Mouse (Mus musculus) embryonic facial prominence, embryonic 11.5 days (tissue): ENCODE results near the gene Wipf3. TPM values are rescaled to one million over a fixed set of nuclear protein-coding genes. Genes with fewer than 3 reads are reported as not detected.

ENCODE experiments used
- ATAC-seq: fragments of 200-750 bp; cut with Nextera tagmentation; replicated peaks from 2 replicates; pipeline ENCODE4 v1.8.0; 2017; ENCODE audit warnings: low read depth; ENCODE audit not compliant: insufficient number of reproducible peaks, low FRiP score, low TSS enrichment
- DNase-seq: peaks from one replicate; pipeline ENCODE4 v3.0.0-alpha.2; 2015; ENCODE audit warnings: low spot score
- H3K27ac ChIP-seq: fragments of 300-500 bp; sonication (generic); replicated peaks from 2 replicates; pipeline ENCODE4 v1.5.1; 2014; ENCODE audit warnings: mild to moderate bottlenecking, low read depth, low read length, control low read depth
- H3K27me3 ChIP-seq: fragments of 300-500 bp; sonication (generic); 2 replicates; pipeline ENCODE4 v1.6.1; 2014; ENCODE audit warnings: mild to moderate bottlenecking, low read length, moderate library complexity, mixed read lengths; ENCODE audit not compliant: control insufficient read depth, insufficient read depth
- H3K36me3 ChIP-seq: fragments of 300-500 bp; sonication (generic); replicated peaks from 2 replicates; pipeline ENCODE4 v1.6.1; 2014; ENCODE audit warnings: low read depth, mild to moderate bottlenecking, low read length, moderate library complexity, mixed read lengths; ENCODE audit not compliant: control insufficient read depth, insufficient read depth
- H3K4me1 ChIP-seq: fragments of 300-500 bp; sonication (generic); 2 replicates; pipeline ENCODE4 v1.6.1; 2014; ENCODE audit warnings: low read length, mixed read lengths; ENCODE audit not compliant: control insufficient read depth, insufficient read depth
- H3K4me2 ChIP-seq: fragments of 300-500 bp; sonication (generic); 2 replicates; pipeline ENCODE4 v1.6.1; 2014; ENCODE audit warnings: low read depth, mild to moderate bottlenecking, control low read depth, low read length, moderate library complexity
- H3K4me3 ChIP-seq: fragments of 300-500 bp; sonication (generic); 2 replicates; pipeline ENCODE4 v1.5.1; 2014; ENCODE audit warnings: low read depth, low read length, control low read depth
- H3K9ac ChIP-seq: fragments of 300-500 bp; sonication (generic); replicated peaks from 2 replicates; pipeline ENCODE4 v1.6.1; 2014; ENCODE audit warnings: mild to moderate bottlenecking, control low read depth, low read length
- H3K9me3 ChIP-seq: fragments of 300-500 bp; sonication (generic); replicated peaks from 2 replicates; pipeline ENCODE4 v1.6.1; 2016; ENCODE audit warnings: mild to moderate bottlenecking, low read length, inconsistent platforms, mixed read lengths; ENCODE audit not compliant: control insufficient read depth
- WGBS: fragments of 180-500 bp; shearing (Covaris S2); extraction: QIAGEN DNeasy Blood & Tissue Kit; methylation state at CpG from one replicate; pipeline ENCODE4 v1.1.7; 2014; 5-methylcytosine and 5-hydroxymethylcytosine counted together
- polyA plus RNA-seq: library from polyadenylated mRNA; unstranded; fragments of >200 nt; fragmentation: Nextera tagmentation; extraction: Ambion mirVana; gene quantifications from 2 replicates; pipeline ENCODE4 v1.2.1, GENCODE M21; 2014

Wipf3 gene
- polyA plus RNA-seq, 1 experiment from 2014 or later = 0.90 TPM

- no peaks in the 10 kb centered on the region for H3K9me3 ChIP-seq
- no peak overlapping the region for H3K27ac ChIP-seq
- H3K36me3 ChIP-seq = no peaks in the 10 kb centered on the region
- no peak overlapping the region for H3K4me3 ChIP-seq
- no peak overlapping the region for H3K4me2 ChIP-seq
- no peaks in the 10 kb centered on the region for H3K27me3 ChIP-seq
- WGBS = 91% methylated on average over 4 of the region's 4 CpGs
- no peak overlapping the region for H3K9ac ChIP-seq
- DNase-seq = no peak
- no peaks in the 10 kb centered on the region for H3K4me1 ChIP-seq
- no peak for ATAC-seq
Observed at GRCm38 (mm10) chr6:54410451-54410850, 19.0 kb upstream of the Wipf3 start.

GRCm38 (mm10) chr6:54411591-54411990, 17.8 kb upstream of the Wipf3 start:
- Histone ChIP-seq H3K27ac (no peak overlapping the region), H3K9me3 (no peaks in the 10 kb centered on the region), H3K4me1 (no peaks in the 10 kb centered on the region), H3K9ac (no peak overlapping the region), H3K4me3 (no peak overlapping the region), H3K4me2 (no peak overlapping the region), H3K36me3 (no peaks in the 10 kb centered on the region), H3K27me3 (no peaks in the 10 kb centered on the region)
- DNase-seq = no peak
- ATAC-seq = no peak
- WGBS = 85% methylated on average over 8 of the region's 8 CpGs

- no peak overlapping the region for H3K27ac ChIP-seq
- no peak overlapping the region for H3K9ac ChIP-seq
- no peaks in the 10 kb centered on the region for H3K9me3 ChIP-seq
- no peak overlapping the region for H3K4me2 ChIP-seq
- H3K36me3 ChIP-seq = no peaks in the 10 kb centered on the region
- H3K4me1 ChIP-seq = no peaks in the 10 kb centered on the region
- ATAC-seq (no peak), DNase-seq (no peak)
- no peak overlapping the region for H3K4me3 ChIP-seq
- H3K27me3 ChIP-seq = no peaks in the 10 kb centered on the region
- WGBS = 85% methylated on average over 7 of the region's 7 CpGs
Observed at GRCm38 (mm10) chr6:54412879-54413278, 16.5 kb upstream of the Wipf3 start.

DNA sequence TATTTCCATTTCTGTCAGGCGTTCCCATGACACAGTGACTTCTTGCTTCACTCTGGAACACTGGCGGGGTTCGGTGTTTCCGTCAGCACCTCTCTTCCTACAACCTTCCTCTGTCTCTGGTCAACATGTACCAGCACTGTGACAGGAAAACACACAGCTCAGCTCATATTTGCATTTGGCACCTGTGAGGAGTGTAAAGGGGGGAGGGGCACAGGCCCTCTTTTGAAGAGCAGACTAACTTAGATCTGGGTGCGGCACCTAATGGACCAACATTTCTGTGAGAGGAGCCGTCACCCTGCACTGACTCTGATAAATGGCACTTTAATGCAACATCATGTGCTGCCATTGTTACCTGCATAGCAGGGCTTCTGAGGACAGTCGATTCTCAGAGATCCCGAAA, 4.2 kb upstream of the Wipf3 start:
- no peaks in the 10 kb centered on the region for H3K9me3 ChIP-seq
- no peak overlapping the region for H3K9ac ChIP-seq
- DNase-seq = no peak
- 89% methylated on average over 8 of the region's 8 CpGs for WGBS
- H3K4me1 ChIP-seq = no peaks in the 10 kb centered on the region
- H3K36me3 ChIP-seq = no peaks in the 10 kb centered on the region
- H3K4me3 ChIP-seq = no peak overlapping the region
- H3K27ac ChIP-seq = no peak overlapping the region
- ATAC-seq = no peak
- H3K27me3 ChIP-seq = peaks cover 3% of the 10 kb centered on the region; the same call in 1 of the 2 replicates
- no peak overlapping the region for H3K4me2 ChIP-seq

DNA sequence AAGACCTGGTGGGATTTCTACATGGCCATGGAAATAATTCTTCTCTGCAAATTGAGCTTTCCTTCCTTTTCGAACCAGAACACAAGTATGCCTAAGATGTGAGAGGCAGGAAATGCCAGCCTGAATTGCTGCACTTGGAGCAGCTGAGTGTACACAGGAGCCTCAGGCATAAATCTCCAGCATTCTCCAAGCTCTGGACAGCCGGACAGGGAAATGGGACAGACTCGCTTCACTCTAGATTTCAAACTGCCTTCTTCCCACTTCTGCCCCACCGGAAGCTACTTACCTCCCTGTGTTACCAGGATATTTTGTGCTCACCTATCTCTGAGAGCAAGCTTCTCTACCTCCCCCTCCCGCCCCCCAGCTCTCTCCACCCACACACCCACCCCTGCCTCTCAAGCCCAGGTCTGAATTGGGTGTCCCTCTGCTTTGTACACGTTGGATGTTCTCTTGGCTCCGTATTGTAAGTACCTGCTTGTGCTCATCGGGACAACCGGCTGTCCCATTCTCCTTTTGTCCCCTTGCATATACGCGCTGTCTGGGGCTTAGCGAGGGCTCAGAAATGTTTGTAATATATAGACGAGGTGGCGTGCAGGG, 455 bp upstream of the Wipf3 start:
- no peaks in the 10 kb centered on the region for H3K36me3 ChIP-seq
- no peaks in the 10 kb centered on the region for H3K4me1 ChIP-seq
- peak overlapping the region; percentile 52 for H3K4me3 ChIP-seq
- 4% methylated on average over 14 of the region's 14 CpGs for WGBS
- ATAC-seq = no peak
- peak overlapping the region; percentile 55 for H3K9ac ChIP-seq
- H3K4me2 ChIP-seq = peak overlapping the region; percentile 99
- no peaks in the 10 kb centered on the region for H3K9me3 ChIP-seq
- DNase-seq = no peak
- H3K27me3 ChIP-seq = peaks cover 6% of the 10 kb centered on the region; the same call in 1 of the 2 replicates
- H3K27ac ChIP-seq = no peak overlapping the region

GRCm38 (mm10) chr6:54430221-54430620, 818 bp downstream of the Wipf3 start:
- 28% methylated on average over 7 of the region's 7 CpGs for WGBS
- Histone ChIP-seq H3K4me2 (peak overlapping the region; percentile 99), H3K4me1 (no peaks in the 10 kb centered on the region), H3K9me3 (no peaks in the 10 kb centered on the region), H3K36me3 (no peaks in the 10 kb centered on the region), H3K27me3 (peaks cover 6% of the 10 kb centered on the region; the same call in 1 of the 2 replicates), H3K27ac (no peak overlapping the region), H3K4me3 (peak overlapping the region; percentile 52), H3K9ac (peak overlapping the region; percentile 55)
- ATAC-seq (no peak), DNase-seq (no peak)

GRCm38 (mm10) chr6:54431761-54432160, 2.4 kb downstream of the Wipf3 start:
- Histone ChIP-seq H3K27me3 (peaks cover 6% of the 10 kb centered on the region; the same call in 1 of the 2 replicates), H3K4me2 (no peak overlapping the region), H3K4me3 (no peak overlapping the region), H3K9me3 (no peaks in the 10 kb centered on the region), H3K36me3 (no peaks in the 10 kb centered on the region), H3K4me1 (no peaks in the 10 kb centered on the region), H3K9ac (no peak overlapping the region), H3K27ac (no peak overlapping the region)
- 69% methylated on average over 10 of the region's 10 CpGs for WGBS
- ATAC-seq (no peak), DNase-seq (no peak)

GRCm38 (mm10) chr6:54432191-54432590, 2.8 kb downstream of the Wipf3 start:
- 81% methylated on average over 9 of the region's 9 CpGs for WGBS
- Histone ChIP-seq H3K9ac (no peak overlapping the region), H3K4me3 (no peak overlapping the region), H3K36me3 (no peaks in the 10 kb centered on the region), H3K4me2 (no peak overlapping the region), H3K27ac (no peak overlapping the region), H3K4me1 (no peaks in the 10 kb centered on the region), H3K27me3 (peaks cover 6% of the 10 kb centered on the region; the same call in 1 of the 2 replicates), H3K9me3 (no peaks in the 10 kb centered on the region)
- ATAC-seq = no peak
- no peak for DNase-seq
